Mouse (Mus musculus) liver, embryonic 14.5 days (tissue): ENCODE data around the gene Hes1.

Source experiments
- CTCF ChIP-seq: IDR thresholded peaks from 2 replicates; pipeline ENCODE4 v1.5.1; 2016; ENCODE audit warnings: antibody characterized with exemption, low read depth, control low read depth
- EP300 ChIP-seq: IDR thresholded peaks from 2 replicates; pipeline ENCODE4 v1.6.1; 2016; ENCODE audit warnings: antibody characterized with exemption, low read depth

DNA sequence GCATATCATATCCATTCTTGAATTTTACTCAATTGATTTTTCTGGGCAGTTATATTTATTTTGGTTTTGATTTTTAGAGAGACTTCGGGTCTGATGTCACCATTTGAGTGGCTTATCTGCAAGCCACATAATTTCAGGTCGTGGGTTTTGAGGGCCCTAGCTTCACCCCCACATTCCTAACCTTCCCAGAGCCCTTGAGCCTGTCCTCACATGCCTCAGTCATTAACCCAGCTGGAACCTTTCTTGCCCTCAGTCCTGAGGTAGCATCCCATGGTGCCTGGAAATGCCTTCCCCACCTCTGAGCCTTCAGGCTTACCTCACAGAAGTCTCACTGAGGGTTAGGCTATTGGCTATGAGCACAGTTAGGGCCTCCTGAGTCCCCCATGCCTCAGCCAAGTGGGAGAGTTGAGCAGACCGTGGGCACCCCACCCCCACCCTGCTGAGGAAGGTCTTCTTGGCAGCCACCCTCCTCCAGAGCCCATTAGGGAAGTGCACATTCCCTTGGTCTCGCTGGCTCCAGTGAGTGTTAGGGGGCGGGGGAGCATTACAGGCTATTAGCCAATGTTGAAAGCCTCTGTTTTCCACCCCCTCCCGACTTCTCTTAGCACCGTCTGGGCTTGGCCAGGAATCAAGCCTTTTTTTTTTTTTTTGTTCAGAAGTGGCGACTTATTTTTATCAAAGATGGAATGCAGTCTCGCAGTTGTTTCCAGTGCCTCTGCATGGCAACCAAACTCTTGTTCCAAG is 5.0 kb upstream of the Hes1 start:
- TF ChIP-seq CTCF = no peak
- TF ChIP-seq EP300 = no peak
